Mouse (Mus musculus): Measurements from ENCODE around the gene Cdk5r2.
A peak's percentile ranks its signal among the peaks of the same experiment; 100 is the strongest.

Gene Cdk5r2

DNA sequence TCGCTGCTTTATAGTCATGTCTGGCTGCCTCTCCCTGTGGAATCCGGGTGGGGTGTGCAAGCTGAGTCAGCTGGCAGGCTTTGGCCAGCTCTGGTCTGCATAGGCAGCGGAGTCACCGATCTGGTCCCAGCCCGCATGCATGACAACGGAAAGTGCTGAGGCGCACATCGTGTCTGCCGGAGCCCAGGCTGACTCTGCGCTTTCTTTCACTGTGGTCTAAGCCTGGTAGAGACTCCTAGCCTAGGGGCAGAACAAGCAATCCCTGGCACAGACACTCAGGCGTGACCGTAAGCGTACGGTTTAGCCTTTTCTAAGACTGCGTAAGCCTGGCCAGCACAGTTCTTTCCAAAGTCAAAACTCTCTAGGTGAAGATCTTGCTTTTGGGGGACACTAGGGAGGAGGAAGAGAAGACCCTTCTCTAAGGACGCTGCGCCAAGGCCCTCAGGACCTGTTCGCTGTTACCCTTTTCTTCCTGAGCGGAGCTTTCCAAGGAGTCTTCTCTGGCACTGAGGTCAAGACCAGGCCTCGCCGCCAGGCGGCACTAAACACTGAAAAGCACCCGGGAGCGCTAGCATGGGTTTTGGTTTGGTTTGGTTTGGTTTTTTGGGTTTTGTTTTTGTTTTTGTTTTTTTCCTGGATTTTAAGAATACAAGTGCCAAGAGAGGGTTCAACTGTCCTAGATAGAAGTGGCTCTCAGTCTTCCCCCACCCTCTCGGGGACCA, 38.6 kb downstream of the Cdk5r2 start, which contains the start of gene Cryba2:
Cryba2 (minus strand) TSS at position 10 of the 722 bp plus-strand sequence.
- peak; percentile 64 for DNase-seq

DNA sequence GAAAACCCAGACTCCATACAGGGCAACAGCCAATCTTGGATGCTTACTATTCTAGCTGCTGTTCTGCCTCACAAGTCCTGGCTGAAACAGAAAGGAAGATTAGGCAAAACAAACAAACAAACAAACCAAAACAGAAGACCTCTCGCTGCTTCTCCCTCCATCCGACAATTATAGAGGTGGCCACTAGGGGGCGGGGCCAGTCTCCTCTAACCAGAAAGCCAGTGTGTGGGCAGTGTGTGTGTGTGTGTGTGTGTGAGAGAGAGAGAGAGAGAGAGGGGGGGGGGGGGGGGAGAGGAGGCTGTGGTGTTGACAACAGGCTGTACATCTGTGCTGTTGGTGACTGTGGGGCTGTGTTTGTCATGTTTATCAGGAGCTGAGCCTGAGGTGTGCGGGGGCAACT, 40.2 kb downstream of the Cdk5r2 start:
- peak; percentile 69 for DNase-seq

DNA sequence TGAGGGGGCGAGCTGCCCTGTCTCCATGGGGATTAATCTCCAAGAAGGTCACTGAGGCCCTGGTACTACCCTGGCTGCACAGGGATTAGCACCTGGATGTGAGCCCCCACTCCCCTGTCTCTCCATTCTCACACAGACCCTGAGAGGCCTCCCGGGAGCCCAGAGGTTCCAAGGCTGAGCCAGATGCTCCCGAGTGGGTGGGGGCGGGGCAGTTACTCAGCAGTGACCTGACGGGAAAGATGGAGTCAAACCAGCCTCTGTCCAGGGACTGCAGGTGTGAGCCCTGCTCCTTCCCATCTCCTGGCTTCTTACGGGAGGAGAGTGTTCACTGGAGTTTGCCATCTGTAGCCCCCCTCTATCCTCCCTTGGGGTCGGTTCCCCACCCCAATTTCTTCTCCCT, 43.2 kb downstream of the Cdk5r2 start:
- DNase-seq = no peak

DNA sequence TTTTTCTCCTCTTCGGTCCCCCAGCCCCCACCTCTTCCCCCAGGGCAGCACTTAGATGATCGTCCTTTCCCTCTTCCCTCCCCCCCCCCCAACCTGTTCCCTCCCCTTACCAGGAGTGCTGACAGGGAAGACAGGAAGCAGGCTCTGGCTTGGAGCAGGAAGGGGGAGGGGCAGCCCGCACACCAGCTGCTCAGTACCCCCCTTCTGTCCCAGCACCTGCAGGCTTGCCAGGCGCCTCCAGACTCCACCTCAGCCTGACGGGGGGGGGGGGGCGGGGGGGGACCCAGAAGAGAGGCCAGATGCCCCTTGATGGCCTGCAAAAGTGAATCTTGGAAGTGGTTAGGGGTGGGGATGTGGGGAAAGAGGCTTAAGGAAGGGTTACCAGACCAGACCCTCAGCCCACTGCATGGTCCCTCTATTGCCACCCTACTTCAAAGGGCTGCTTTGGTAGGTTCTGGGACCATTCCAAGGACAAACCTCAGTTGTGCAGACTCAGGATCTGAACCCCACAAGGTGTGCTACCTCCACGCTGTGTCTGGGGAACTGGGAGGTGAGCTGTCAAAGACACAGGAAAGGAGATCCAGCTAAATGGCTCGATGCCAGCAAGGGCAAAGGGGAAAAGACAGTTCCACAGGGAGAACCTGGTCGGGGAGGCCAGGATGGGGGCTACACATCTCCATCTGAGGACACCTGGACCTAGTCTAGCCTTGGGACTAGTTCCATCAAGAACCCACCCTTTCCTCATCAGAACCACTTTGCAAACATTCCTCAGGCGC, 44.1 kb downstream of the Cdk5r2 start:
- DNase-seq = no peak

DNA sequence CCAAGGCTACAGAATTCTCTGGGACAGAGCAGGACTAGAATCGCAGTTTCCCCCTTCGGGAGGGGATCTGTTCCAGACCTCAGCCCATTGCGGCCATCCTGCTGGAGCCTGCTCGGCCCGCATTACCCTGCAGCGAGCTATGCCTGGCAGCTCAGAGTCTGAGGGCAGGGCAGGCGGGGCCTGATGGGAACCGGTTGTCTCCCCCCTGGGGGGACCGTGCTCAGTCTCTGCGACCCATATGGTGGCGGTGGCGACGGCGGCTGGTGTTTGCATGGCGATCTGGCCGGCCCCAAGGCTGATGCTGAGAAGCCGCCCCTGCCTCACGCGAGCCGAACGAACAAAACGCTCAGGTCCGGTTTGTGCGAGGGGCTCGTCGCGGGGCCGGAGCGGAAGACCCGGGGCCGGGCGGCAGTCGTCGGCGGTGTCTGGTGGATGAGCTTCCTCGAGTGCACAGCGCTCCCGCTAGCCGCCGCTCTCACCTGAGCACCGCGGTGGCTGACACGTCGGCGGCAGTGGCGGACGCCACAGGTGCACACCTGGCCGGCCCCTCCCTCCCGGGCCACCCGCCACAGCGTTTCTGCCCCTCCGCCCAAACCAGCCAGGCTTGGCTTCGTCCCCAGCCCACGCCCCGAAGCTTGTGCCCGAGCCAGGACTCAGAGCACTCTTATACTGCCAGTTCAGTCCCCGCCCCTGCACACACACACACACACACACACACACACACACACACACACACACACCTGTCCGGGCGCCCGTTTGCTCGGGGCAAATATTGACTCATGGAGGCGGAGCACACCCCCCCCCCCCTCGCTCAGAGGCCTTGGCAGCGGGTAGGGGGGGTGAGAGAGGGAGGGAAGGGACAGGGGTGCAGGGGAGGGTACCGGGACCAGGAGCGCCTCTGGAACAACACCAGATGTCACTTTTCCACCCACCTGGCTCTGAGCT, 45.9 kb downstream of the Cdk5r2 start:
- no peak for DNase-seq

DNA sequence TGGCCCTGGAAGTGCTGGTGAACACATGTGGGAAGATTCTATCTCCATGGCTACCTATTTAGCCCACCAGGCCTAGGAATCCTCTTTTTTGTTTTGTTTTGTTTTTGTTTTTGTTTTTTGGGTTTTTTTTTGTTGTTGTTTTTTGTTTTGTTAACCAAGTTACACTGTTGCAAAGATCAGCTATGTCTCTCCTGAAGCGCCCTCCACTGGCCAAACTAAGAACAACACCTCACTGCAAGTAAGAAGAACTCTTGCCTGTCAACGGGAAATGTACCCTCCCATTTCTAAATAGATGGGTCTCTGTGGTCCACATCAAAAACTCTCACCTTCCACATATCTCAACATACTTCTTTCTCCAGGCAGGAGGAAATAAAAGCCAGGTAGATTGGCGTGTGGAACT, 47.0 kb downstream of the Cdk5r2 start:
- peak; percentile 64 for DNase-seq

DNA sequence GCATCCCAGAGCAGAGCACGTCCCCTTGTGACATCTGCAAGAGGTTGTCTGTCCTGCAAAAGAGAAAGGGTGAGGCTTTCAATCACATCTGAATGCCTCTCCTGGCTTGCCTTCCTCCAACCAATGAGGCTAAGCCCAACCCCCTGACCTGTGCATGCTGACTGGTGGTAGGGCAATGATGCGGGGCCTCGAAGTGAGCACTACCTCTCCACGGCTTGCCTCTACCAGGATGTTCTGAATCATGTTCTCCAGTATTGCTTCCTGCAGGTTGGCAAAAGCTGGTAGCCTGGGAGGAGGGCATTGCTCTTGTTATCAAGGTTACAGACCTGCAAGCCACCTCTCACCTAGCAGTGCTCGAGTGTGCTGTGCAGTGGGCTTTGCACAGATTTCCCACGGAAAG, 47.5 kb downstream of the Cdk5r2 start:
- no peak for DNase-seq

All from cerebellum, adult 9-10 months (tissue).